Mouse (Mus musculus) liver, embryonic 11.5 days (tissue): ENCODE results near the gene Kalrn. TPM values are rescaled to one million over a fixed set of nuclear protein-coding genes. Genes with fewer than 3 reads are reported as not detected.

Experiments used
- ATAC-seq: fragments of 200-750 bp; cut with Nextera tagmentation; replicated peaks from 2 replicates; pipeline ENCODE4 v1.8.0; 2017; ENCODE audit warnings: moderate number of reproducible peaks, mild to moderate bottlenecking, moderate TSS enrichment, moderate library complexity; ENCODE audit not compliant: low FRiP score
- DNase-seq: peaks from one replicate; pipeline ENCODE4 v3.0.0-alpha.2; 2017; ENCODE audit warnings: low spot score
- H3K27ac ChIP-seq: fragments of 300-500 bp; sonication (generic); 2 replicates; pipeline ENCODE4 v1.5.1; 2014; ENCODE audit warnings: mild to moderate bottlenecking, low read depth, low read length, control low read depth
- H3K27me3 ChIP-seq: fragments of 300-500 bp; sonication (generic); replicated peaks from 2 replicates; pipeline ENCODE4 v1.6.1; 2014; ENCODE audit warnings: low read length, mixed read lengths; ENCODE audit not compliant: control insufficient read depth, insufficient read depth
- H3K36me3 ChIP-seq: fragments of 300-500 bp; sonication (generic); 2 replicates; pipeline ENCODE4 v1.6.1; 2014; ENCODE audit warnings: mild to moderate bottlenecking, low read length, moderate library complexity, mixed read lengths; ENCODE audit not compliant: control insufficient read depth, insufficient read depth
- H3K4me1 ChIP-seq: fragments of 300-500 bp; sonication (generic); replicated peaks from 2 replicates; pipeline ENCODE4 v1.6.1; 2014; ENCODE audit warnings: low read length, mixed read lengths; ENCODE audit not compliant: control insufficient read depth, insufficient read depth
- H3K4me2 ChIP-seq: fragments of 300-500 bp; sonication (generic); 2 replicates; pipeline ENCODE4 v1.6.1; 2014; ENCODE audit warnings: mild to moderate bottlenecking, control low read depth, moderate library complexity
- H3K4me3 ChIP-seq: fragments of 300-500 bp; sonication (generic); 2 replicates; pipeline ENCODE4 v1.5.1; 2014; ENCODE audit warnings: low read depth, low read length, control low read depth
- H3K9ac ChIP-seq: fragments of 300-500 bp; sonication (generic); 2 replicates; pipeline ENCODE4 v1.6.1; 2014; ENCODE audit warnings: low read depth, low read length, control low read depth
- H3K9me3 ChIP-seq: fragments of 300-500 bp; sonication (generic); 2 replicates; pipeline ENCODE4 v1.6.1; 2016; ENCODE audit warnings: low read length, inconsistent platforms, mixed read lengths; ENCODE audit not compliant: control insufficient read depth
- WGBS: fragments of 180-500 bp; shearing (Covaris S2); extraction: QIAGEN DNeasy Blood & Tissue Kit; methylation state at CpG from one replicate; pipeline ENCODE4 v1.1.7; 2014; 5-methylcytosine and 5-hydroxymethylcytosine counted together
- polyA plus RNA-seq: library from polyadenylated mRNA; unstranded; fragments of >200 nt; fragmentation: Nextera tagmentation; extraction: Ambion mirVana; gene quantifications from 2 replicates; pipeline ENCODE4 v1.2.1, GENCODE M21; 2014

The Kalrn gene
- polyA plus RNA-seq, 1 experiment from 2014 or later = 25.1 TPM

DNA sequence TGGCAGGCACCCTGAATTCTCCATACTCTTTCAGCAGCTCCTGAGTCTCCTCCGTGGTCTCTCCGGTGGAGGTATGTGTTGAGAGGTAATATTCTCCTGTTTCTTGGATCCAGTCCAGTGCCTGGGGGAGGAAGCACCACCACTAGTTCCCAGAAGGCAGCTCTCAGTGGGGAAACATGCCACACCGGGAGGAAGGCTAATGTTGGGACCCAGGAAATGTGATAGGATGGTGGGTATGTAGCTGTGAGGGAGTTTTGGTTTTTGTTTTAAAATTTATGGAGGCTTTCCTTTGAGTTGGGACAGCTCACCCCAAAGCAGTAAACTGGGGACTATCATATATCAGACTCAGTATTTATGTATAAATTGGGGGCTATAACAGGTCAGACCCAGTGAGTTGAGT, 361.2 kb downstream of the Kalrn start:
- Histone ChIP-seq H3K27me3 (no peaks in the 10 kb centered on the region), H3K4me2 (no peak overlapping the region), H3K27ac (no peak overlapping the region), H3K4me1 (no peaks in the 10 kb centered on the region), H3K9ac (no peak overlapping the region), H3K36me3 (no peaks in the 10 kb centered on the region), H3K9me3 (no peaks in the 10 kb centered on the region), H3K4me3 (no peak overlapping the region)
- DNase-seq = no peak
- ATAC-seq = no peak
- 87% methylated on average over 3 of the region's 3 CpGs for WGBS

DNA sequence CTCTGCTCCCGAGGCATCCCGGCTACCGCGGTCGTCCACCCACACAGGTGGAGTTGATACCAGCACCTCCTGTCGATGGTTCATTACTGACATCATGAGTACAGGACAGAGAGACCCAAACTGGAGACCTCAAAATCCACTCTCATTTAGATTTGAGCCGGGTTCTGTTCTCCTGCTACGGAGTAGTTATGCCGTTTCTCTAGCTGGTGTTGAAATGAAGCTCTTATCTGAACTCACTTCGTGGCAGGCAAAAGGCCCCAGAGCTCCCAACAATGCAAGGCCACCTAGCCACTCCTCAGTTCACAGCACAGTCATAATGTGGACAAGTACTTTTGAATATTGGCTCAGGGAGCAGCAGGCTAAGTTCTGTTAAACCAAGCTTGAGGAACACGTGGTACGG, 362.1 kb downstream of the Kalrn start:
- Histone ChIP-seq H3K9me3 (no peaks in the 10 kb centered on the region), H3K27ac (no peak overlapping the region), H3K36me3 (no peaks in the 10 kb centered on the region), H3K4me3 (no peak overlapping the region), H3K27me3 (no peaks in the 10 kb centered on the region), H3K4me2 (no peak overlapping the region), H3K9ac (no peak overlapping the region), H3K4me1 (no peaks in the 10 kb centered on the region)
- DNase-seq (no peak), ATAC-seq (no peak)
- WGBS = 62% methylated on average over 12 of the region's 12 CpGs

DNA sequence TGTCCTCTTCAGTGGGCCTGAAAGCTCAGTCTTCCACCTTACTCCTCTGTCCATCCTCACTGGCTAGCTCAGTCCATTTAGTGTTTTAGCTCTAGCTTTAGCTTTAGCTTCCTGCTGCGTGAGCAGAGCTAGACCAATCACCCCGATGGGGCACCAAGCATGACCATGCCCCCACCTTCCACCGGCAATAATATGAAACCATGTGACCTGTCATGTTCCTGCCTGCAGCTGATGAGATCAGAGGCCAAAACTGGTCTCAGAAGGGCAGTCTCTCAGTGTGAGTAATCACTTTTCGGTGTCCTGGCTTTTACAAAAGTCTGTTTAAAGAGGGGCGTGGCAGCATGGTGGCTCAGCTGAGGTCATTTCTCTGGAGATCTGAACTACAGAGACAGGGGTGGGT, 364.6 kb downstream of the Kalrn start:
- Histone ChIP-seq H3K36me3 (no peaks in the 10 kb centered on the region), H3K4me3 (no peak overlapping the region), H3K4me1 (no peaks in the 10 kb centered on the region), H3K9me3 (no peaks in the 10 kb centered on the region), H3K4me2 (no peak overlapping the region), H3K27ac (no peak overlapping the region), H3K27me3 (no peaks in the 10 kb centered on the region), H3K9ac (no peak overlapping the region)
- ATAC-seq (no peak), DNase-seq (no peak)
- 57% methylated on average over 5 of the region's 5 CpGs for WGBS

DNA sequence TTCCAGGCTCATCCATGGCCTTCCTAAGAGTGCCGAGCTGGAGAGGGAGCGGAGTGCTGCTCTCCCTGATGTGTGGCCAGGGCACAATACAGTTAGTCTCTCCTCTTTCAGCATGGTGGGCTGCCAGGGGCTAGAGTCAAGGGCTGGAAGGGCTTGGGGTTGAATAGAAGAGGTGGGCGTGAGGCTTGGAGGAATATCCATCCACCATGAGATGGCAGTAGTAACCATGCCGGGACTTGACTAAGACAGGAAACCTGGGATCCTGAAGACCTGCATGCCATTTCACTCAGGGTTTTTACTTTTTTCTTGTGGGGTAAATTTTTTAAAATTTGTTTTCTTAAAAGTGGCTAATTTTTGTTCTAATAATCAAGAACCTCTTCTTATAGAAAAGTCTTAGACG, 365.4 kb downstream of the Kalrn start:
- no peak for ATAC-seq
- WGBS = 75% methylated on average over 5 of the region's 5 CpGs
- Histone ChIP-seq H3K4me1 (no peaks in the 10 kb centered on the region), H3K27me3 (no peaks in the 10 kb centered on the region), H3K9ac (no peak overlapping the region), H3K36me3 (no peaks in the 10 kb centered on the region), H3K4me2 (no peak overlapping the region), H3K9me3 (no peaks in the 10 kb centered on the region), H3K27ac (no peak overlapping the region), H3K4me3 (no peak overlapping the region)
- no peak for DNase-seq

DNA sequence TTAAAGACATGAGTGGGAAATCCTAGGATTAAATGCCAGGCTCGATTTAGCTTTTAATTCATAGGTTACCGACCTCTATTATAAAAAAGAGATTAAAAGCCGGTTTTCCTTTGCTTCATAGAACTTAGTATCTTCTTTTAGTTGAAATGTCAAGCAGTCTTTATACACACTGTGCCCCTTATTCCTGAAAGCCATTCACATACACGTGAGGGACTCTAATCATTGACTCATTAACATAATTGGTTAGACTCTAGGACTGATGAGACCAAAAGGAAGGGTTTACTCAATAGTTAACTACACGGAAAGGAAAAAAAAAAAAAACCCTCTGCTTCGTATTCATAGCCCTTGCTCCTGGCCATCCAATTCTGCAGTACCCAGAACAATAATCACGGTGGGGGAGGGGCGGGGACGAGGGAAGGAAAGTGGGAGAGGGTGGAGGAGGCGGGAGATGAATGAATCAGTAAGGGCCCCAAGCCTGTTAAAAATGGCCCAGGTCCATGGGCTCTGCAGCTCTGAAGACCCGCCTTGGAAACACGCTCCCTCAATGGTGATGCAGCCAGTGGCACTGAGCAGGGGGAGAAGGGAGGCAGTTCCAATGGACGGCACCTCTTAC, 368.7 kb downstream of the Kalrn start:
- H3K27ac ChIP-seq = no peak overlapping the region
- H3K4me3 ChIP-seq = no peak overlapping the region
- H3K27me3 ChIP-seq = no peaks in the 10 kb centered on the region
- H3K9me3 ChIP-seq = no peaks in the 10 kb centered on the region
- H3K4me1 ChIP-seq = no peaks in the 10 kb centered on the region
- no peak for DNase-seq
- no peak overlapping the region for H3K9ac ChIP-seq
- 80% methylated on average over 13 of the region's 13 CpGs for WGBS
- H3K36me3 ChIP-seq = no peaks in the 10 kb centered on the region
- H3K4me2 ChIP-seq = no peak overlapping the region
- no peak for ATAC-seq

DNA sequence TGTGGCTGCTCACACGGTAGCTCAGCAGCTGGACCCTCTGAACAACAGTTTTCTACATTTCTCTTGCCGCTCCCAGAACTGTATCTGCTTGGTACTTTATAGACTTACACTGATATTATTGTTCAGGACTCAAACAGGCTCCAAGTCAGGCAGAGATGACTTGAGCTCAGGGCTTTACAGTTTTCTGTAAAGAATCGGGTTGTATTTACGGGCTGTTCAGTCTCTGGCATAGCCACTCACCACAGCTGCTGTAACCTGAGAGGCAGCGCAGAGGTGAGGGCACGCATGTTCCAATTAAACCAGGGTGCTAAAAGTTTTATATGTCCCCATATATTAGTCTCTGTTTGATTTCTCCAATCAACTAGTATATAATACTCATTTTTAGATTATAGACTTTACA, 373.8 kb downstream of the Kalrn start:
- Histone ChIP-seq H3K4me2 (no peak overlapping the region), H3K4me3 (no peak overlapping the region), H3K36me3 (no peaks in the 10 kb centered on the region), H3K27me3 (no peaks in the 10 kb centered on the region), H3K27ac (no peak overlapping the region), H3K4me1 (no peaks in the 10 kb centered on the region), H3K9me3 (no peaks in the 10 kb centered on the region), H3K9ac (no peak overlapping the region)
- WGBS = 81% methylated on average over 6 of the region's 6 CpGs
- no peak for DNase-seq
- no peak for ATAC-seq

DNA sequence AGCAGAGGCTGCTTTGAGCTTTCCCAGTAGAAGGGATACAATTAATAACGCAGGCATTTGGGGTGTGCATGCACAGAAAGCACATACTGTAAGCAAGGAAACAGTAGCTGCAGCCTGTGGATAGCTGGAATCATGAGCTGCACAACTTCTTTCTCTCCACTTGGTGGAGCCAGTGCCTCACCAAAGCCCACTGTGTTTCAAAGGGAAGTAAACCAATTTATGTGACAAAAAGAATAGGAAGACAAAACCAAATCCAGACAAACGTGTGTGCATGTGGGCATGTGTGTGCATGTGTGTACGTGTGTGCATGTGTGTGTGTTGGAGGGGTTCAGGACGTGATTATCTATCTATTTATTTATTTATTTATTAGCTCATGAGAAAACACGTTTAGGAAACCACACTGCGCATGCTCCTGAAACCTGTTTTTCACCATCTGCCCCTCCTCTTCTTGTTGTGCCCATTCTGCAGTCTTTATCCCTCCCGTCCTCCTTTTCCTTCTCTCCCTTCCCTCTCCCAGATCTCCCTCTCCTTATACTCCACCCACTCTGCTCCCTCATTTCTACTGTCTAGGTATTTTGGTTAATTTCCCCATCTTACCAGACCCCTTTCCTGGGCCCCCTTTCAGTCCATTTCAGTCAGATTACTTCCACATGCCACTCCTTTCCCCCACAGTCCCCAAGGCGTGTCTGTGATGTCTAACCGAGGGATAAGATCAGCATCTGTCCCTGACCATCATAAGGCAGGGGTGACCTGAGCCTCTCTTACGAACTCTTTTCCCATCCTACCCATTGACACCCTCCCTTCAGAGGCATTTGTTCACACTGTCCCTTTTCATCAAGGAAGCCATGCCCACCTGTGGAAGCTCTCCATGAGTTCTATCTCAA, 380.1 kb downstream of the Kalrn start:
- H3K27me3 ChIP-seq = no peaks in the 10 kb centered on the region
- H3K9ac ChIP-seq = no peak overlapping the region
- WGBS = 46% methylated on average over 10 of the region's 10 CpGs
- H3K36me3 ChIP-seq = no peaks in the 10 kb centered on the region
- ATAC-seq = no peak
- DNase-seq = no peak
- H3K27ac ChIP-seq = no peak overlapping the region
- no peaks in the 10 kb centered on the region for H3K4me1 ChIP-seq
- no peak overlapping the region for H3K4me3 ChIP-seq
- no peaks in the 10 kb centered on the region for H3K9me3 ChIP-seq
- H3K4me2 ChIP-seq = no peak overlapping the region

DNA sequence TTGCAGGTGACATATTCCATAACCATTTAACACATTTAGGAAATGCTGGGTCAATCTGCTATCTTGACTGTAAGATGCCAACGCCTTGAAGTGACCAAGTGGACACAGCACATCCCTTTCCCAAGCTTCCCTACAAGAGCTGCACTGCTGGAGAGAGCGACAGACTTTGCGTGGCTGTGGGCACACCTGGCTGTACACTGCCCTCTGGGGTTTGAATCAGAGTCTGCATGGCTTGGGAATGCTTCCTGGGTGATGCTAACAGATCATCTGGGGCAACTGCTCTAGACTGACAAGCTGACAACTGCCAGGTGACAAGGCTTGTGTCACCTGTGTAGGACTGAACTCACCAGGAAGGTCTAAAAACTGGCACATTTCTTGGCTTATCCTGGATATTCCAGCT, 388.6 kb downstream of the Kalrn start:
- Histone ChIP-seq H3K27ac (no peak overlapping the region), H3K9ac (no peak overlapping the region), H3K4me2 (no peak overlapping the region), H3K4me3 (no peak overlapping the region), H3K9me3 (no peaks in the 10 kb centered on the region), H3K36me3 (0 out of 2 replicates have a peak, but pooled peaks cover 4% of the 10 kb centered on the region), H3K27me3 (no peaks in the 10 kb centered on the region), H3K4me1 (no peaks in the 10 kb centered on the region)
- DNase-seq = no peak
- ATAC-seq = no peak
- 58% methylated on average over 3 of the region's 3 CpGs for WGBS

DNA sequence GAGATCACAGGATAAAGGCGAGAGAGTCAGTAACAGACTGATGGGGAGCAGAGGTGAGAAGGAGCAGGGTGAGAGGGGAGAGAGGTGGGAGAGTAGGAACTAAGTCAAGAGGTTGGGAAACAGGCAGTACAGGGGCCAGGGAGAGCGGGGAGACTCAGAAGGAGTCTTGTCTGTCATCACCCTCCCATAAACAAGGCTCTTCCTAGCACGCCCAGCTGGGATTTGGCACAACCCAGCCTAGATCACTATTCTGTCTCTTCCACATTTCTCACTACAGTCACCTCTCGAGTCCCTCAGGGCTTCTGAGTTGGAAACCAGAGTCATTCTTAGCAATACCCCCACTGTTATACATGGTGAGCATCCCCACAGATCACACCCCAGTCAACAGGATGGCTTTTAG, 390.1 kb downstream of the Kalrn start:
- H3K27ac ChIP-seq = no peak overlapping the region
- H3K27me3 ChIP-seq = no peaks in the 10 kb centered on the region
- H3K9me3 ChIP-seq = no peaks in the 10 kb centered on the region
- H3K36me3 ChIP-seq = 0 out of 2 replicates have a peak, but pooled peaks cover 4% of the 10 kb centered on the region
- no peak for DNase-seq
- no peaks in the 10 kb centered on the region for H3K4me1 ChIP-seq
- H3K4me3 ChIP-seq = no peak overlapping the region
- ATAC-seq = no peak
- no peak overlapping the region for H3K4me2 ChIP-seq
- 72% methylated on average over 4 of the region's 4 CpGs for WGBS
- no peak overlapping the region for H3K9ac ChIP-seq
